Mouse (Mus musculus) limb, embryonic 15.5 days (tissue): Measurements from ENCODE around the gene Banp. TPM values are rescaled to one million over a fixed set of nuclear protein-coding genes. Genes with fewer than 3 reads are reported as not detected.

Experiments used
- ATAC-seq: fragments of 200-750 bp; cut with Nextera tagmentation; 2 replicates; pipeline ENCODE4 v1.8.0; 2017; ENCODE audit warnings: low read depth, moderate TSS enrichment; ENCODE audit not compliant: insufficient number of reproducible peaks, low FRiP score, low TSS enrichment
- H3K27ac ChIP-seq: fragments of 300-500 bp; sonication (generic); 2 replicates; pipeline ENCODE4 v1.5.1; 2015; ENCODE audit warnings: moderate library complexity, mild to moderate bottlenecking, inconsistent platforms
- H3K27me3 ChIP-seq: fragments of 300-500 bp; sonication (generic); 2 replicates; pipeline ENCODE4 v1.6.1; 2015; ENCODE audit warnings: inconsistent platforms
- H3K36me3 ChIP-seq: fragments of 300-500 bp; sonication (generic); 2 replicates; pipeline ENCODE4 v1.6.1; 2015; ENCODE audit warnings: inconsistent platforms
- H3K4me1 ChIP-seq: fragments of 300-500 bp; sonication (generic); 2 replicates; pipeline ENCODE4 v1.6.1; 2015; ENCODE audit warnings: inconsistent platforms
- H3K4me2 ChIP-seq: fragments of 300-500 bp; sonication (generic); 2 replicates; pipeline ENCODE4 v1.6.1; 2015; ENCODE audit warnings: mild to moderate bottlenecking, inconsistent platforms
- H3K4me3 ChIP-seq: fragments of 300-500 bp; sonication (generic); 2 replicates; pipeline ENCODE4 v1.5.1; 2015; ENCODE audit warnings: mild to moderate bottlenecking, inconsistent platforms
- H3K9ac ChIP-seq: fragments of 300-500 bp; sonication (generic); 2 replicates; pipeline ENCODE4 v1.6.1; 2015; ENCODE audit warnings: inconsistent platforms
- H3K9me3 ChIP-seq: fragments of 300-500 bp; sonication (generic); 2 replicates; pipeline ENCODE4 v1.6.1; 2016; ENCODE audit warnings: inconsistent platforms
- WGBS: fragments of 180-500 bp; shearing (Covaris S2); methylation state at CpG from one replicate; pipeline ENCODE4 v1.1.7; 2015; 5-methylcytosine and 5-hydroxymethylcytosine counted together
- polyA plus RNA-seq: library from polyadenylated mRNA; unstranded; fragments of >200 nt; fragmentation: Nextera tagmentation; extraction: Ambion mirVana; gene quantifications from 2 replicates; pipeline ENCODE4 v1.2.1, GENCODE M21; 2015

Gene Banp
- polyA plus RNA-seq, 1 experiment from 2014 or later = 42.3 TPM

DNA sequence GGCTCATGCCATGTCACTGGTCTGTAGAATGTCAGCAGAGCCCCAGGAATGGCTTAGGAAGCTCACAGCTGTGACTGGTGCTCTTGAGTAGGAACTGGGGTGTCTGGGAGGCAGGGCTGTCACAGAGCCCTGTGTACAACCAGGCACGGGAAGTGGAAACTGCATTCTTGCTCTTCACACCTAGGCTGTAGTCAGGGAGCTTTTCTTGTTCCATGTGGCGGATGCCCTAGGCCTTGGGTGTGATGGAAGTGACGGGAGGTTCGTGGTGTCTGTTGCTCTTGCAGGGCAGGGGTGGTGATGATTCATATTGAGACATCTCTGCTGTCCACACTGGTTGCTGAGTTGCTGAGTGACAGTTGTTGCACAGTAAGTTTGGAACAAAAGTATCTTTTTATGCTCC is 45.6 kb downstream of the Banp start:
- no peak overlapping the region for H3K4me3 ChIP-seq
- 0 out of 2 replicates have a peak, but pooled peaks cover 3% of the 10 kb centered on the region for H3K4me1 ChIP-seq
- ATAC-seq = no peak
- no peaks in the 10 kb centered on the region for H3K9me3 ChIP-seq
- 70% methylated on average over 4 of the region's 4 CpGs for WGBS
- peaks cover 84% of the 10 kb centered on the region for H3K36me3 ChIP-seq
- no peak overlapping the region for H3K4me2 ChIP-seq
- no peak overlapping the region for H3K27ac ChIP-seq
- no peaks in the 10 kb centered on the region for H3K27me3 ChIP-seq
- H3K9ac ChIP-seq = no peak overlapping the region

DNA sequence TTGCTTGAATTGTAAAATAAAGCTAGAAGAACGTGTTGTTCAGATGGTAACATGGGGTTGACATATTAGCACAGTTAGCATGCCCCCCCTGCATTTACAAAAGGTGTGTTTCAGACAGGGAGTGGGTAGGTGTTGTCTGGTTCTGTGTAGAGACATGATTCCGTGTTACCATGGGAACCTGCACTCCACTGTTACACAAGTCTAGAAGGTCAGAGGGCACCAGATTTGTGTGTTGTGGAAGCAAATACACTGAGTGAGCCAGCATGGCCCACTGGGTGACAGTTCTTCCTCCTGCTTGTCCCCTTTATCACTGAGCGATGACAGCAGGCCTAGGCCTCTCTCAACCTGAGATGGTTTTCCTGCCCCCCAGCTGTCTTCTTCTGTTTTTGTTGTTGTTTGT is 46.3 kb downstream of the Banp start:
- no peak overlapping the region for H3K4me2 ChIP-seq
- H3K27me3 ChIP-seq = no peaks in the 10 kb centered on the region
- no peak overlapping the region for H3K27ac ChIP-seq
- WGBS = 83% methylated on average over 3 of the region's 3 CpGs
- H3K9ac ChIP-seq = no peak overlapping the region
- H3K36me3 ChIP-seq = peaks cover 84% of the 10 kb centered on the region
- no peak for ATAC-seq
- 0 out of 2 replicates have a peak, but pooled peaks cover 3% of the 10 kb centered on the region for H3K4me1 ChIP-seq
- H3K4me3 ChIP-seq = no peak overlapping the region
- H3K9me3 ChIP-seq = no peaks in the 10 kb centered on the region

DNA sequence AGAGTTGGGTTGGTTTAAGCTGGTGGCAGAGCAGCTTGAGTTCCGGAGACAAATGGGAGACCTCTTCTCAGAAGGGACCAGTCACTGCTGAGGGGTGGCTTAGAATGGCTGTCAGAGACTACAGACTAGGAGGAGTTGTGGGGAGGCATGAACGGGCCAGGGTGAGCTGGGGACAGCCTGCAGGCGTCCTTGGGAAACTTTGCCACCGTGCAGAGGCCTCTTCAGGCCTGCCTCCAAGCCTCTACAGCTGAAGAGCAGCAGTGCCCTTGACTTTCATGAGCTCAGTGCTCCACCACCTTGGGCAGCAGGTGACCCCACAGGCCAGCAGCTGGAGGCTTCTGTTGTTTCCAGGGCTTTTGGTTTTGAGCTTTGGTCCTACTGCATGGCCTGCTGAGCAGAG is 49.1 kb downstream of the Banp start:
- H3K36me3 ChIP-seq = peaks cover 84% of the 10 kb centered on the region

DNA sequence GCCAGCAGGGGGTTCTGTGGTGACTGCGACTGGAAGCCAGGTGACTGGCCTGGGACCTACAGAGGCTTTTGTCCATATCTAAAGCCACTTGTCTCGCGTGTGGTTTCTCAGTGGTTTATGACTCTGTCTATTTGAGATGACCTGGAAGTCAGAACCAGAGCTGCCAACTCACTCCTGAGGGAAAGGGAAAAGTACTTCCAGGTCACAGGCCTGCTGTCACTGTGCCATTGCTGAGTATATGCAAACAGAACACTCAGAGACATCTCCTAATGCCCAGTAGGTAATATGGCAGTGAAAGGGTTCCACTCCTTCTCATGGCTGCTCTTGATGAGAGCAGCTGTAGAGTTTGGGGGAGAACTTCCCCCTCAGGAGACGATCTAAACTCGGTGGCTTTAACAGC is 49.7 kb downstream of the Banp start:
- peaks cover 86% of the 10 kb centered on the region for H3K36me3 ChIP-seq
- H3K4me3 ChIP-seq = no peak overlapping the region
- 83% methylated on average over 5 of the region's 5 CpGs for WGBS

More for the DNA sequence above, 49.1 kb downstream of the Banp start:
- Histone ChIP-seq H3K9ac (no peak overlapping the region), H3K27me3 (no peaks in the 10 kb centered on the region), H3K9me3 (no peaks in the 10 kb centered on the region), H3K4me3 (no peak overlapping the region), H3K4me2 (no peak overlapping the region), H3K4me1 (peaks cover 8% of the 10 kb centered on the region; the same call in 1 of the 2 replicates), H3K27ac (no peak overlapping the region)
- 83% methylated on average over 4 of the region's 4 CpGs for WGBS
- no peak for ATAC-seq

DNA sequence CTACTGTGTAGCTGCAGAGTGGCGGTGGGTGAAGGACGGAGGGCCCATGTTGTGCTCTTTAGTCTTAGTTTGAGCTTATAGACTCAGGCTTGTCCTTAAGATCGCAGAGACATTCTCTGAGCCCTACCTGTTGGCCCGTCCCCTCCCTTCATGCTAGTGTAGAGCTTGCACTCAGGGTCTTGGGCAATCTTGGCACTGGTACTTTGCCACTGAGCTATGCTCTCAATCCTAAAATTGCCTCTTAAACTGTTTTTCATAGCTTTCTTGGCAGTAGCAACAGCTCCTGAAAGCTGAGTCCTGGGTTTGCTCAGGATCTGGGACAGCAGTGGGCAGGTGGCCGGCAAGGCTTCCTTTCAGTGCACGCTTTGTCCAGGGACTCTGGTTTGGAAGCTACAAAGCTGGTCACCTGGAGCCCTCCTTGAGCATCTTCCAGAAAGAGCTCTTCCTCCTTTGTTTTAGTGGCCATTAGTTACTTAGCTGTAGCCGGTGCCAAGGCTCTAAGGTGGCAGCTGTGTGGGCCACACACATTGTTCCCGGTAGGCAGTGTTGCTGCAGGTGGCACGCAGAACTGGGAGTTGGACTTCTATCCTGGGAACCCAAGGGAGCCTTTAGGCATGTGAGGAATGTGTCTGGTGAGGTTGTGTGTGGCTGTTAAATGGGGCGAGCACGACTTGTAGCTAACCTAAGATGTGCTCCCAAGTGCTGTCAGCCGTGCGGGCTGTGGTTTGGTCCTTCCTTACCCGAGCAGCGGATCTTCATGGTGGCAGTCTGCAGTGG is 52.0 kb downstream of the Banp start:
- H3K4me1 ChIP-seq = peaks cover 5% of the 10 kb centered on the region; the same call in 1 of the 2 replicates
- no peak overlapping the region for H3K9ac ChIP-seq
- WGBS = 76% methylated on average over 15 of the region's 15 CpGs
- no peaks in the 10 kb centered on the region for H3K27me3 ChIP-seq
- no peak overlapping the region for H3K27ac ChIP-seq
- no peaks in the 10 kb centered on the region for H3K9me3 ChIP-seq
- no peak overlapping the region for H3K4me2 ChIP-seq
- H3K4me3 ChIP-seq = no peak overlapping the region
- ATAC-seq = no peak
- peaks cover 94% of the 10 kb centered on the region for H3K36me3 ChIP-seq

More for the DNA sequence above, 49.7 kb downstream of the Banp start:
- no peak overlapping the region for H3K4me2 ChIP-seq
- H3K4me1 ChIP-seq = peaks cover 8% of the 10 kb centered on the region; the same call in 1 of the 2 replicates
- H3K27ac ChIP-seq = no peak overlapping the region
- H3K9me3 ChIP-seq = no peaks in the 10 kb centered on the region
- ATAC-seq = no peak
- H3K9ac ChIP-seq = no peak overlapping the region
- H3K27me3 ChIP-seq = no peaks in the 10 kb centered on the region

DNA sequence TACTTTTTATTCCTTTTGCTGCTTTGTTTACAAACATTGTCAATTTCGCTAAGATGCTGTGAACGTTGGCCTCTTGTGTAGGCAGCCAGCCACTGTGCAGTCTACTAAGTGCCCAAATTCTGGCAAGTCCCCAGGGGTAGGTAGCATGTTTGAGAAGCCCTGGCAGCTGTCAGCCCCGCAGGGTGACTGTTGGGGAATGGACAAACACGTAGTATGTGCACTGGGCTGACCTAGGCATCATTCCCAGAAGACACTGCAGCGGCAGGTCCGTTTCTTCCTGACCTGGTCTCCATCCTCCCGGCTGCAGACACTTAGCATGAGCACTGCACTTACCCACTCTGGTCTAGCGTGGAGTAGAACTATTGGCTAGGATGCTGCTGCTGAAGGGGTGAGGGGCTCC is 54.1 kb downstream of the Banp start:
- Histone ChIP-seq H3K36me3 (peaks cover 93% of the 10 kb centered on the region), H3K4me1 (peaks cover 12% of the 10 kb centered on the region; the same call in 1 of the 2 replicates), H3K9ac (no peak overlapping the region), H3K27me3 (no peaks in the 10 kb centered on the region), H3K4me2 (no peak overlapping the region), H3K9me3 (no peaks in the 10 kb centered on the region), H3K4me3 (no peak overlapping the region), H3K27ac (no peak overlapping the region)
- no peak for ATAC-seq
- 87% methylated on average over 8 of the region's 8 CpGs for WGBS

DNA sequence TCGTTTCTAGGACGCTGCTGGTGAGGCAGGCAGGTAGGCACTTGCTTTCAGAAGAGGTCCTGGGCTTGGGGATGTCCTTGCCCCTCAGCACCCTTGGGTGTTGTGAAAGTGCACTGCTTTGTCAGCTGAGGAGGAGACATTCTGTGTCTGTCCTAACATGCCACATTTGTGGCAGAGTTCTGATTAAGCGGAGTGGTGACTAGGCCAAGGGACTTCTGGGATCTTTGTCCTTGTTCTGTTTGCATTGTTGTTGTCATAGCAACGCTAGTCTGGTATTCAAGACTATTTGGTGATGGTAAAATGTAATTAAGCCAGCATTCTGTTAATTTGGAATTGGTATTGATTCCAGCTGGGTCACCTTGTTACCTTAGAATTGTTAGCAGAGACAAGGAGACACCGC is 54.6 kb downstream of the Banp start:
- no peaks in the 10 kb centered on the region for H3K27me3 ChIP-seq
- 86% methylated on average over 5 of the region's 5 CpGs for WGBS
- H3K4me3 ChIP-seq = no peak overlapping the region
- H3K36me3 ChIP-seq = peaks cover 93% of the 10 kb centered on the region
- peaks cover 12% of the 10 kb centered on the region; the same call in 1 of the 2 replicates for H3K4me1 ChIP-seq
- no peak overlapping the region for H3K27ac ChIP-seq
- H3K9me3 ChIP-seq = no peaks in the 10 kb centered on the region
- ATAC-seq = no peak
- H3K4me2 ChIP-seq = no peak overlapping the region
- H3K9ac ChIP-seq = no peak overlapping the region

DNA sequence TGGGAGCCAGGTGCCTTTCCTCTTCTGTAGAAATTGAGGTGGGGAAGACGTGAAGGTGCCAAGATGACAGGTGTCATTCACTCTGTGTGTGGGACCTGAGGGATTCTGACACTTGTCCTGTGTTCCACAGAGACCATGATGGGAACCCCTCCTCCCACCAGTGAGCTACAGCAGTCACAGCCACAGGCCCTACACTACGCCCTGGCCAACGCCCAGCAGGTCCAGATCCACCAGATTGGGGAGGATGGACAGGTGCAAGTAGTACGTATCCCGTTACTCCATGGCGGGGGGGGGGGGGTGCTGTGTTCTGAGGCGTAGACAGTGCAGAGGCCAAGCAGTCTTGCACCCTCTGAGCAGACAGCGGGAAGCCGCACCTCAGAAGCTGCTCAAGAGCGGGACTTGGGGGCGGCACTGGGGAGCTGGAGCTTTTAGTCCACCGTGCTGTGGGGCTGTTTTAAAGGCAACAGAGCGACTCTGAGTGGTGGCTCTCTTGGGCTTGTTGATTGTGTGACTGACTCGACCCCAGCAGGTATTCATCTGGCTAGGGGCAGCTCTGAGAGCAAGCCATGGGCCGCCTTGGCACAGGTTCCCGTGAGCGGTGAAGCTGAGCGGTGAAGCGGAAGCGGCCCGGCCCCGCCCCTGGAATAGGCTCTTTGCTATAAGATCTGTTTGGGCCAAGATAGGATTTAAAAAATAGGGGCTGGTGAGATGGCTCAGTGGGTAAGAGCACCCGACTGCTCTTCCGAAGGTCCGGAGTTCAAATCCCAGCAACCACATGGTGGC is 56.1 kb downstream of the Banp start:
- no peak overlapping the region for H3K4me2 ChIP-seq
- peak; percentile 21; the same call in 1 of the 2 replicates for ATAC-seq
- H3K27ac ChIP-seq = no peak overlapping the region
- no peak overlapping the region for H3K9ac ChIP-seq
- peaks cover 85% of the 10 kb centered on the region for H3K36me3 ChIP-seq
- no peaks in the 10 kb centered on the region for H3K9me3 ChIP-seq
- peaks cover 14% of the 10 kb centered on the region; the same call in 1 of the 2 replicates for H3K4me1 ChIP-seq
- no peak overlapping the region for H3K4me3 ChIP-seq
- no peaks in the 10 kb centered on the region for H3K27me3 ChIP-seq
- 88% methylated on average over 25 of the region's 25 CpGs for WGBS

DNA sequence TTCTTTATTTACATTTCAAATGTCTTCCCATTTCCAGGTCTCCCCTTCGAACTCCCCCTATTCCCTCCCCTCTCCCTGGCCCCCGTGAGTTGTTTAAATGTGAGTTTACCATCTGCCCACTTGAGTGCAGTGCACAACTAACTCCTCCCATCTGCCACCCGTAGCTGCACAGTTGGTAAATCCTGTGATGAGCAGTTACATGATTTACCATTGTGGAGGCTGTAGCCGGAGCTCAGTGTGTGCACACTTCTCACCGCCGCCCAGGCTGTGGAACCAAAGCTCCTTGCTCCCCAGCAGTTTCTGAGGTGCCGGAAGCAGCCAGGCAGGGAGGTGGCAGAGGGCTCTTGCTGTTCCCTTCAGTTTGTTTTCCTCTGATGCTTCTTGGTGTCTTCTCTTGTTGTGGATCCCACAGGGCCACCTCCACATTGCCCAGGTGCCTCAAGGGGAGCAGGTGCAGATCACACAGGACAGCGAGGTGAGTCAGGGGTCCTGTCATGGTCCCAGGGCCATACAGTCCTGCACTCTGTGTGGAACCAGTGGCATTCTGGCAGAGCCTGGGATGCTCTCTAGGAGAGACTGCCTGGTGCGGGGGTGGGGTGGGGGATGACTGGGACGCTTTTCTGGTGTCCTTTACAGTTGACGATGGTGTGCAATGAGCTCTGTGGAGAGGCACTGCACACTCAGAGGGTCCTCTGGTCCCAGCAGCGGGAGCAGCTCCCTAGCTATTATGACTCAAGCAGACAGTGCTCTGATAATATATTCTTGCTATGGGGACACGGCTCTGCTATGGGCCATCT is 57.3 kb downstream of the Banp start:
- H3K36me3 ChIP-seq = peaks cover 72% of the 10 kb centered on the region
- 85% methylated on average over 13 of the region's 13 CpGs for WGBS
- H3K9me3 ChIP-seq = no peaks in the 10 kb centered on the region
- H3K4me1 ChIP-seq = peaks cover 13% of the 10 kb centered on the region
- H3K27ac ChIP-seq = no peak overlapping the region
- no peaks in the 10 kb centered on the region for H3K27me3 ChIP-seq
- H3K9ac ChIP-seq = no peak overlapping the region
- no peak for ATAC-seq
- no peak overlapping the region for H3K4me3 ChIP-seq
- H3K4me2 ChIP-seq = no peak overlapping the region

DNA sequence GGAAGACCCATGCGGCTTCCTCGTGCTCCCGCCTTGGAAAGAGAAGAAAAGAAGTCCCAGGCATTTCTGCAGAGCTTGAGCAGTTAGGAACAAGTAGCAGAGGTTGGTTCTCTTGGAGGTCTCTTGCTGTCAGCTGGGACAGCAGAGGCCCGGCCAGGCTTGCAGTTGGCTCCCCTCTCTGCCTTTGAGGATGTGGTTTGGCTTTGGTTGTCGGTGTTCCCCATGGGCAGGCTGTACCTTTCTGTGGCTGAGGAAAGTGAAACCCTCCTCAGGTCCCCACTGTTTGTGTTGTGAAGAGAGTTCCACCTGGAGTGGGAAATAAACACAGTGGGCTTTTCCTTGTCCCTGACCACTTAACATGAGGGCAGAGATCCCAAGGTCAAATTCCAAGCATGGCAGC is 58.8 kb downstream of the Banp start:
- H3K4me2 ChIP-seq = no peak overlapping the region
- H3K36me3 ChIP-seq = peaks cover 66% of the 10 kb centered on the region
- no peaks in the 10 kb centered on the region for H3K27me3 ChIP-seq
- no peak overlapping the region for H3K9ac ChIP-seq
- 78% methylated on average over 5 of the region's 5 CpGs for WGBS
- peaks cover 13% of the 10 kb centered on the region for H3K4me1 ChIP-seq
- no peak for ATAC-seq
- no peak overlapping the region for H3K4me3 ChIP-seq
- no peaks in the 10 kb centered on the region for H3K9me3 ChIP-seq
- 0 out of 2 replicates have a peak overlapping the region, but pooled peaks have one; percentile 4 for H3K27ac ChIP-seq

DNA sequence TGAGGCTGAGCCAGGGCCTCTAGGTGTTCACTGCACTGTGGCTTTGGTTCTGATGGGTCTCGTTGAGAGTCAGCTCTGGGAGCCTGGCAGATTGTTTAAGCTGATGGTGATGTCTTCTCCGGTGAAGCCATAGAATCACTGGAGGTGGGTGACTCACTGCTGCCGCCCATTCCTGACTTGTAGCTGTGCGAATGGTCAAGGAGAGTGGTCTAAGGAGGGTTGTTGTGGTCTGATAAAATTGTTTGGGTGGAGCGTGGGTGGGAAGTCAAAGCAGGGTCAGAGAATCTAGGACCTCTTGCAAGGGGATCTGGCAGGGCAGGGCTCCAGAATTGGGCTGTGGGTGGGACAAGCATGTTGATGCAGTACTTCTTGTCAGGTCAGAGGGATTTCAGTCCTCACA is 61.1 kb downstream of the Banp start:
- H3K27me3 ChIP-seq = no peaks in the 10 kb centered on the region
- peaks cover 13% of the 10 kb centered on the region for H3K4me1 ChIP-seq
- H3K36me3 ChIP-seq = peaks cover 49% of the 10 kb centered on the region
- WGBS = 83% methylated on average over 5 of the region's 5 CpGs
- no peak overlapping the region for H3K9ac ChIP-seq
- H3K4me3 ChIP-seq = no peak overlapping the region
- no peak overlapping the region for H3K4me2 ChIP-seq
- ATAC-seq = no peak
- H3K27ac ChIP-seq = no peak overlapping the region
- H3K9me3 ChIP-seq = no peaks in the 10 kb centered on the region
